Mouse (Mus musculus) megakaryocyte, adult 5-6 weeks (primary cell): ENCODE measurements around the gene Gm20696. TPM values are rescaled to one million over a fixed set of nuclear protein-coding genes. Genes with fewer than 3 reads are reported as not detected.
A peak's percentile ranks its signal among the peaks of the same experiment; 100 is the strongest.

Experiments
- ATAC-seq: 2 replicates; pipeline ENCODE4 v1.8.0; 2016; ENCODE audit warnings: mild to moderate bottlenecking, inconsistent platforms; ENCODE audit not compliant: poor library complexity, severe bottlenecking
- total RNA-seq, 2 experiments: library from RNA; stranded (forward) in 1 of 2; stranded (reverse) in 1 of 2; fragments of 153-499, 151-499 nt in 1 of 2; fragments of 221-1000, 200-1000 nt in 1 of 2; gene quantifications; 2 replicates each; pipeline versions ENCODE4 v1.2.3 to v1.2.4; 2015 to 2017

Gm20696 gene
- total RNA-seq, 2 experiments from 2014 or later = 4.4 to 9.6 TPM

DNA sequence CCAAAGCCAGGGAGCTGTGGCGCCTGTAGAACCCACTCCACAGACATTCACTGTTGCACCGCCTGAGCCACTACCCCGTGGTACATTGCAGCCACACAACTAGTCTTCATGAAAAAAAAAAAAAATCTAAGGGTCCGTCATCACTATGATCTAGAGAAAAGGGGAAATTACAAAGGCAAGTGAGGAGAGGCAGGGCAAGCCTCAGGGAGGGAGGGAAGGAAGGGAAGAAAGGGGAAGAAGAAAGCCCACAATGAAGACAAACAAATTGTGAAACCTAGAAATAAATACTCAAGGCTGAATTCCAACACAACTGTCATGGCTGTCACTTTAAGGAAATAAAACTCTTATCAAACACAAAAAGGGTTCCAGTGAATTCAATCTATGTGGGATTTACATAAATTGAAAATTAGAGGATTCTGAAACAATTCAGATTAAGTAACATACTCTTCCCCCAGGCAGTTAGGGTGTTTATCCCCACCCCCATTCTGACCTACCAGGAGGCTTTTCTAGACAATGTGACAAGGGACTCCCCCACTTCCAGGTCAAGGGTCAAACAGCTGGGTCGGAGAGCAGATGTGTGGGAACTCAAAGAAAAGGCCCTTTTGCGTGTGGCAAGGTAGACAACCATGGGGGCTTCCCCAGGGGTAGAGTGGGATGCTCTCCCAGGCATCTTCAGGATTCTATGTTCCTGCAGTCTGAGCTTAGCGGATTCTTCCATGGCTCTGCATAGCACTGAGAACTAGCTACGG is 176.5 kb downstream of the Gm20696 start:
- peak; percentile 86 for ATAC-seq

DNA sequence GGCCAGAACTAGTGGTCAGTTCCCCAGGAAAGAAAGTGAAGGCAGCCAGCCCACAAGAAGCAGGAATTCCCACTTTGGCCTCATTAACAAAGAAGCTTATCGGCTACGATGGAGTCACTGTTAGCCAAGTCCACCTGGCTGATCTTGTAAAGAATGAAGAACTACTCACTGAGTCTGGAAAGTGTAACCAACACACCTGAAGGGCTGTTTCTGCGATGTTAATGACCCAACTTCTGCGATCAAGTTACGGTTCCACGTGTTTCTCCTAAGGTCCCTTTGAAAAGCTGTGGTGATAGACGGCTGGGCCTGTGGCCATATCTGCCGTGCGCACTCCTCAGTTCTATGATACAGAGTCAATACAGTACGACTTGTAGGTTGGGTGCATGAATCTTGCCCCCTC is 177.2 kb downstream of the Gm20696 start:
- ATAC-seq = no peak

DNA sequence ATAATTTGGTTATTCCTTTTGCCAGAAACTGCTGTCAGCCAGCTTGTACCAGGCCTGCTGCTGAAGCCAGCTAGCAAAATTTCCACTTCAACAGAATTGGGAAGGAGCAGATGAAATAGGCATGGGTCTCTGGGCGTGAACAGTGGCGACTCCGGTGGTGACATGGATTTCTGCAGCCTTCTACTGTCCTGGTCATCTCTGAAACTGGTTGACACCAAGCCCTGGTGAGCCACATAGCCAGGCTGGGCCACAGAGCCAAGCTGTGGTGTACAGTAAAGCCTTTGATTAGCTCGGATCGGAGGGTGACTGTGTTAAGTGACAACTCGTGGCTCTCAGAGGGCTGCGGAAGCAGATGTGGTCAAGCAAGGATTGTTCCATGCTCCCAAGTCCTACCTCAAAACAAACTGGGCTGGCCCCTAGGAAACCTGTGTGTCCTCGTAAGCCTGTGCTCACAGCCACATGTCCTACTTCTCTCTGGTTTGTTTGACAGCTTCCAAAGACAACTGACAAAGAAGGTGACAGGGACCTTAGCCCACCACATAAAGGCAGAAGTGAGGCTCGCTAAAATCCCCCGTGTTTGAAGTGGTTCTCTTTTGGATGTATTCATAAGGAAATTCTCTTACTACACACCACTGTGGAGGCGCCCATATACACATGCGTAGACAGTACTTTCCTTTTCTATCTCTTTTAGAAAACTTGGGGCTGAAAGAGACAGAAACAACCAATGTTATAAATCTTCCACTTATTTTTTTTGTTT is 180.5 kb downstream of the Gm20696 start:
- ATAC-seq = no peak; the same call in 1 of the 2 replicates

DNA sequence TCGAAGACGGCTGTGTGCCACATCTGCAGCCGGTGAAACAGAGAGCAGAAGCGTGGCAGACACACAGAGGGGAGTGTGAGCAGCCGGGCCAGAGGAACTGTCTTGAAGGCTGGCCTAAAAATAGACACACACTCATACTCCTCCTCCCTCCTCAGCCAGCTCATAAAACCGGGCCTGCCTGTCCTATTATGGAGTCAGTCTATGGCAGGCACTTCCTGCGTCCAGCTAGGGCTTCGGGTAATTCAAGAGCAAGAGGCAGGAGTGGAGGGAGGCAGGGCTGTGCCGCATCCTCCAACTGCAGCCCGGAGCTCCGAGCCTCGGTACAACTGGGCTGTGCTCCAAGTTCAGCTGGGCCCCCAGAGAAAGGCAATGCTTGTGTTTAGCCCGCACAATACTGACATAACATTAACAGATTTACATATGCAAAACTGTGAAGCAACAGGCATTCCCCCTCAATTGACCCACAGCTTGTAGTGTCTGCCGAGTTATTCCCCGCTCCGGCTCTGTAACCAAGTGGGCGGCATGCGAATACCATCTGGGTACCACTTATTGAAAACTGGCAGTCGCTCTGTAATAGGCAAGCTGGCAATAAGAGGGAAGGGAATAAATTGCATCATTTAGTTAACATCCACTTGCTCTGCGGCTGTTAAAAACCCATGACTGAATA is 181.2 kb downstream of the Gm20696 start:
- ATAC-seq = peak; percentile 72

DNA sequence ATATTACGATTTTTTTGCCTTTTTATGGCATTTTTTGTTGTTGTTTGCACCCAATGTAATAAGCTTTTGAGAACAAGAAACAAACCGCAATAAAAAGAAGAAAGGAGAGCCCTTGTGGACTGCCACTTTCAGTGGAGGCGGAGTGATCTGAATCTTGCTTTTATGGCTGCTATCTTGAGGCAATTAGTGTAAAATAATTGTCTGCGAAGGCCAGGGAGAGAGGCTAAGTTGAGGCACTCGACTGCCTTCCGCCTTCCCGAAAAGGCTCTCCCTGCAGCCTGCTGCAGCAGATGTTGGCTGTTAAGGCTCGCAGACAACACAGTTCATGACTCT is 181.7 kb downstream of the Gm20696 start:
- no peak for ATAC-seq

DNA sequence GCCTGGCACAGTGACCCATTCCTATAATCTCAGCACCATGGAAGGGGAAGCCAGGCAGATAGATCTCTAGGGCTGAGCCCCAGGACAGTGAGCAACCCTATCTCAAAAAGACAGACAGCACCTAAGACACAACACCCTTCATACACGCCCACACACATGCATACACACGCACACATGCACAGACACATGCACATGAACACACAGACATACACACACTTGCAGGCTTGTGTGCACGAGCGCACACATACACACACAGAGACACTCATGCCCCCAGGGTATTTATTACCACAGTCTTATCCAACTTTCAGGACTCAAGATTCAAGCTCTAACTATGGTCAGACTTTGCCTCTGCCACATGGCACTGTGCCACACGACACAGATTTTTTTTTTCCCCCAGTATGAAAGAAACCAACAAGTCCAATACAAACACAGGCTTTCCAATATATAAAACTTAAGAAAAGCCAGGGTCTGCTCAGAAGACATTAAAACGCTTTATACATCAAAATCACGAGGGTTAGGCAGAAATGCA is 182.3 kb downstream of the Gm20696 start:
- no peak for ATAC-seq

DNA sequence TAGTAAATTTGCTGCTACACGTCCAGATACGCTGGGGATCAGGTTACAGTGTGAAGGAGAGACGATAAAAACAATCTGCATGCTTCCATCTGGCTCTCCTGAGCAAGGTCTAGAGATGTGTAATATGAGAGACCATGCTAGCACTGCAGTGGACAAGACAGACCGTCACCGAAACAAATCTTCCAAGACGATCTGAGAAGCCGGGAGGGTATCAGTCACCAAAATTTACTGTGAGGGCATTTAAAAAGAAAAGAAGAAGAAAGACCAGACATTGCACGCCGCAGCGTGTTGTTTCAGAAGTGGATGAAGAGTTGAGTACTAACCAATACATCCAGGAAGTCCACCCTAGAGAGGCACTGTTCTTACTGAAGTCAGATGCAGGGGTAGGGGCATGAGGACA is 183.0 kb downstream of the Gm20696 start:
- no peak for ATAC-seq

DNA sequence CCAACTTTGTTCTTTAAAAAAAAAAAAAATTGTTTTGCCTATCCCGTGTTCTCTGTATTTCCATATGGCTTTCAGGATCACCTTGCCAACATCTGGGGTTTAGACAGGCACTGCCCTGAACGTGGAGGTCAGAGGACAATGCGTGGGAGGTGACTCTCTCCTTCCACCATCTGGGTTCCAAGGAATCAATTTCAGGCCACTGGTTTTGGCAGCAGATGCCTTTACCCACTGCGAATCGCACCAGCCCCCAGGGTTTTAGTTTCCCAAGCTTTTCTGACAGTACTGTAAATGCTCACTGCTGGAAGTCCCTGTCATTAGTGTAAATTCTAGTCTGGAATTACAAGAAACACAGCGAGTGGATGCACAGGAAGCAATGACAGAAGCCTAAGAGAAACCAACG is 185.0 kb downstream of the Gm20696 start:
- ATAC-seq = no peak

DNA sequence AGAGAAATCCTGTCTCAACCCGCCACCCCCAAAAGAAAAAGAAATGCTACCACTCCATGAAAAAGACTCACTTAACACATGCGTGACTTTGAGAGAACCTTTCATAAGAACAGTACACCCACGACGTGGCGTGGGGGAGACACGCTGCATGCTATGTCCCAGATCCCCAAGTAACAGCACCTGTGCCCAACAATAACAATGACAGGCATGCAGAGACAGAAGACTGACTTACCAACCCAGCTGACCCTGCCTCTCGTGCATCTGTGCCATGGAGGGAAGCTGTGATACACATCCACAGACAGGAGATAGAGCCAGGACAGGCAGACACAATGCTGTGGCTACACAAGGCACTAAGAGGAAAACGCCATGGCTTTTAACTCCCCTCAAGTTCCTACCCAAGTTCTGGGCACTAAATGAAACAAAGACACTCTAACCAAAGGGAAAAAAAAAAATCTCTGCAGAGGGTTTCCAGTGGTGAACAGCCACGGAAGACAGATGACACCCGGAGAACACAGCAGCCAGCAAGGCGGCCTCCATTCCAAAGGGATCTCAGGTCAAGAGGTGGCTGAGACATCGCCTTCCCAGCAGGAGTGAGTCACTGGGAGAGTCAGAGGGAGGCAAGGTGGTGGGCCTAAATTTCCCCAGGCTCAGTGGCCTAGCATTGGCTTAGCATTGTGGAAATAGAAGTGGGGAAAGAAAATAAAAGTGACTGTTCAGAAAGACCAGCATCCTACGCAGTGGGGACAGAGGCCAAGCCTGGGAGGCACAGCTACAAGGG is 187.5 kb downstream of the Gm20696 start:
- no peak for ATAC-seq

DNA sequence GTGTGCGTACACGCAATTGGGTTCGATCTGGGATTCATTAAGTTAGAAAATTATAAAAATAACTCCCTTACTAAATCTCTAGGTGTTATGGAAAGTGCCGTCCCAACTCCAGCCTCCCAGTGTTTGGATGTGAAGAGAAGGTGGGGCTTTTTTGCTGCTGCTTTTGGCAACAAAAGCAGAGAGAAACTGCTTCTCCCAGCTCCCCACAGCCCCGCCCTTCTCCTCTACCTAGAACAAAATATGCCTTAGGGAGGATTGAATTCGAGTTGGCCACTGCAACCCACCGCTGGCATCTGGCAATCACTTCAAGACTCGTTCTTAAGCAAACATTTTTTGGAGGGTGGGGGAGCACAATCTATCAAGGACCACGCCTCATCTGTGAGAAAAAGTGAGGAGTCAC is 191.6 kb downstream of the Gm20696 start:
- ATAC-seq = no peak

DNA sequence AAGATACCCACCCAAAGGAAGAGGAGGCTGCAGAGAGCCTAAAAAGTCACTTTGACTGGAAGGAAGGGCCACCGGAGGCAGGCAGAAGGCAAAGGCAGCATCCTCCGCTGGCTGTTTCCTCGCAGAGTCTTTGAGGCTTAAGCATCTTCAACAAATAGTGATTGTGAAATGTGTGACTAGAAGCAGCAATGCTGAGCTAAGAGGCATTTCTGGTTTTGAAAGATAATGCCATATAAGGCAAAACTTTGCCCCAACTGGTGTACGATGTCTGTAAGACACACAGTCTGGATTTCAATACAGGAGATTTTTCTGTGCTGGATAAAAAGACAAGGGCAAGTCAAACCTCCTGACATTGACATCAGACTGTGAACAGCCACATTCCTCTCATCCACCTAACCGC is 195.7 kb downstream of the Gm20696 start:
- ATAC-seq = peak; percentile 71

DNA sequence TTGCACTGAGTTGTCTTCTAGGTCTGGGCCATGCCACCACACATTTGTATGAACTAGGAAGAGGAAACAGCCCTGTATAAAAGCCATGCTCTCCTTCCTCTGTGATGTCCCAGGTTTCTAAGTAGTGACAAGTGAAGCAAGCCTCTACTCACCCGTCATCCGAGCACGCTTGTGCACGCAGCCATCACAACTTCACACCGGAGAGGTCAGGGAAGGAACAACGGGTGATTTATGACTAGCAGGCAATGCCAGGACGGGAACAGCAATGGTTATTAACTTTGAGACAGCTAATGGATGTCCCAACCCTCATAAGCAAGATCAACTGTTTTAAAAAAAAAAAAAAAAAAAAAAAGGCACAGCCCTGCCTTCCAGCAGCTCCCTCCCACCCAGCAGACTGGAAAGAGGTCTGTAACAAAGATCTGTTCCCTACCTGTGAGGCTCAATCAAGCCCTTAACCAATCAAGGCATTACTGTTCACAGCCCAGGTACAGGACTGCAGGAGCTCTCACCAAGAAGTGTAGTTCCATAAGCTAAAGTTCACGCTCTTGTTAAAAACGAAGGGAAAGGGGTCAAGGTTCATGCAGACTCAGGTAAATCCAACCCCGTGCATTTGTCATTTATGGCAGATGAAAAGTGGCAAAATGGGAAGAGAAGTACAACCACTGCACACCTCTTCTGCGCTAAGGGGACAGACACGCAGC is 197.3 kb downstream of the Gm20696 start:
- no peak for ATAC-seq

DNA sequence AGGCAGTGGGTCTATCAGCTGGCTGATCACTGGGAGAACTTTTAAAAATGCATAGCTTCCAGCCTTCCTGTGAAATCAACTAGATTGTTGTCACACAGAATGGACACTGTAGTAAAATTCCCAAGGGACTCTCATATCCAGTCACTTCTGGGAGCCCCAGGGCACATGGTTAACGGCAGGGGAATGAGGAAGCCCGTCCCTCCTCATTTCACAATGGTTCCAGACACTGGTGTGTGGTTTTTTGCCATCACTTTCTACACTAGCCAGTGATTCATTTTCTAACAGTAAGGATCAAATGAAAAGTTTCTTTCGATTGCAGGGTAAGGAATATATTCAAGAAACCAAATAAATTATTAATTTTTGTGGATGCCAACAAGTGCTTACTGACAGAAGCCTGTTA is 198.8 kb downstream of the Gm20696 start:
- ATAC-seq = peak; percentile 68

DNA sequence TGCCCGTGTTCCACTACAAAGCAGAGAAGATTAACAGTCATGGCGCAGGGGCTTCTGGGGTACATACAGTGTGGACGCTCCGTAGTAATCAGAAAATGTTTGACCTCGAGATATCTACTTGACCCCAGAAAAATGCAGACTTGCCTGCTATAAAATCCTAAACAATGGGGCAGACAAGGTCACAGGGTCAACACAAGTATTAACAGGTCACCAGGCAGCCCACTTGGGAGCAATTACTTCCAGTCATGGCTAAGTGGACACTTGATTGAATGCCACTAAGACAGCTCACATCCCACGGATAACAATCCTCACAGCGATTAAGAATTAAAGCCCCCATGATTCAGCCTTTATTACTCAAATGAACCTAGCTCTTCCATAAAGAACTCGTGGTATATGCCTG is 199.5 kb downstream of the Gm20696 start:
- no peak for ATAC-seq

DNA sequence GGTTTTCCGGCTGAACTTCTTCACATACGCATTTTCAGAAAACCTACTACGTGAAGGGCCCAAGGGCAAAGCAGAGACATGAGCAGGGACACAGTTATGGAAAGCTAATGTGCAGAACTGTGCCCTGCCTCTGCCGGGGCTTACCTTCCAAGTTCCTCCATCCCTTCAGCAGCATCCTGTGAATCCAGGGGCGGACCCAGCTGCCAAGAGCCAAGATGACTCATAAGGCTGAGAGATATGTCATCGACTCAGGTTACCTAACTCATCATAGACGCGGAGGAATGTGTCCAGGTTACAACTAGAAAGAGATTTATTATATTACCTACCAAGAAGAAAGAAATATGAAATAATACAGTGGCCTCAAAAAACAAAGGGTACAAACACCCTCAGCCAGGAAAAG is 200.2 kb downstream of the Gm20696 start:
- no peak for ATAC-seq

DNA sequence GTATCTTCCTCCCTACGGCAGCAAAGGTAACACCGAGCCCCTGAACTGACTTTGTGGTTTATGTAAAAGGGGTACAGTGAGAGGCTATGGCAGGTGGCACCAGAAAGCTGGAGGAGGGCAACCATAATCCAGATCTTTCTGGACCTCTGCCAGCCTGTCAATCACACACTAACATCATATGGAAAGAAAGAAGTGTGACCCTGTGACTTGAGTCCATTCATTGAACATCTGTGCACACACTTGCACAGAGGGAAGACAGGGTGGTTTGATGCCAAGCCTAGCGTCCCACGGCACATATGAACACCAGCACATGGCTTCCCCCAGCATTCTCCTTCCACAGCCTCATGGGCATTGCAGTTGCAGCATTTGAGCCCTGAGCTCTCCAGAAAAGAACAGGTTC is 202.1 kb downstream of the Gm20696 start:
- ATAC-seq = no peak

DNA sequence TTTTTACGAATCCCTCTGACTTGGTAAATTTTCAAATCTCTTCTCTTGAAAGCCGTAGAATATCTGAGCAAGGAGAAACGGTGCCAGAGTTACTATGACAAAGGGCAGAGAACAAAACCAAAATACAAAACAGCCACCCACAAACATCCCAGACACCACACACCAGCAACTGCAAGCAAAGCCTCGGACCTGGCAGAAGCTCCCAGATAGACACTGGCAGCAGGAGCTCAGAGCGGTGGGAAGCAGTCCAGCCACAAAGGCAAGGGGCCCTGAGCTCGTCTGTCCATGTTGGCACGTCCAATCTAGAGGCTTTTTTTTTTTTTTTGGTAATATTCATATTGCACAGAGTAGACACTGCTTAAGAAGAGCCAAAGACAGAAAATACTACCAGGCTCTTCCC is 202.7 kb downstream of the Gm20696 start:
- ATAC-seq = no peak

DNA sequence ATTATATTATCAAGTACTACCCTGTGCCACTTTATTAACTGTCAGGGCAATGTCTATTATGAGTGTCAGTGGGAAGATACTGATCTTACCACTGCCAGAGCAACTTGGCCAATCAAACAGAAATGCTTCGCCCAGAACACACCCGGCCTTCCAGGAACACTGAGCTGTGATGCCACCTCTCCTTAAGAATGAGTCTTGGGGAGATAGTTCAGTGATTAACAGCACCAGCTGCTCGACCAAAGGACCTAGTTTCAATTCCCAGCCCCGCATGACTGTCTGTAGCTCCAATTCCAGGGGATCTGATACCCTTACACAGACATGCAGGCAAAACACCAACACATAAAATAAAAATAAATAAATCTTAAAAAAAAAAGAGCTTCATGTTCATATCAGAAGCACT is 207.8 kb downstream of the Gm20696 start:
- no peak for ATAC-seq

DNA sequence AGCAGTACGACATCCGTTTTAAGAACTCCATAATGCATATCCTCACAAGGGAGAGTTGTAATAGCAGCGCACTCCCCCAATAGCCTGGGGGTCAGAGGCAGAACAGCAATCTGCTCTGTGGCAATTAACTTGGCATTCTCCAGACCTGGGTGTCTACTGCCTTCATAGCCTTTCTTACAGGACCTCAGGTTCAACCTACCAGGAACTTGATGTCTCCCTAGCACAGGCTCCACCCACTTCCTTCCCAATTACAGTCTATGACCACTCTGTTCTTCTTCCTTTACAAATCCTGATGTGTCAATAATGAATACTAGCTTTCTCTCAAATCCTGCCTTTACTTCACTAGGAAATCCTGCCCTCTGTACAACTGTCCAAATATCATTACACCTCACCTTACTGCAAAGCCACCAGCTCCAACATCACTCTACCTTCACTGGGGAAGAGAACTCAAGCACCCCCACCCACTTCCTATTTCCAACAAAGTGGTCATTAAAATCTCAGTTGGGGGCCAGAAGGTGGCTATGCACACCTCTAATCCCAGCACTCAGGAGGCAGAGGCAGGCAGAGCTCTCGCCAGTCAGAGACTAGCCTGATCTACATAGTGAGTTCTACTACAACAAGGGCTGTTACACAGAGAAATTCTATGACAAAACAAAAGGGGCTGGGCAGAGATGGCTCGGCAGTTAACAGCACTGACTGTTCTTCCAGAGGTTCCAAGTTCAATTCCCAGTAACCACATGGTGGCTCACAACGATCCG is 212.7 kb downstream of the Gm20696 start:
- ATAC-seq = peak; percentile 42
